Mouse (Mus musculus) small intestine, adult 2 months (tissue): ENCODE results near the gene Sult1a1.
"Not testable (repeated sequence)": the region's sequence is repeated elsewhere in the genome, so short reads cannot be mapped to it uniquely, and the experiment has no call there.

Experiments used
- CTCF ChIP-seq: fragments of 200-500 bp; IDR thresholded peaks from 2 replicates; pipeline ENCODE4 v1.5.1; 2012; ENCODE audit warnings: low read depth, mild to moderate bottlenecking, control low read depth, inconsistent platforms, low read length, moderate library complexity, mixed read lengths; ENCODE audit not compliant: insufficient replicate concordance, insufficient read length; ENCODE audit errors: extremely low read depth
- POLR2A ChIP-seq: fragments of 200-500 bp; IDR thresholded peaks from 2 replicates; pipeline ENCODE4 v1.6.1; 2012; ENCODE audit warnings: low read depth, mild to moderate bottlenecking, control low read depth, inconsistent platforms, low read length, moderate library complexity

- TF ChIP-seq CTCF, POLR2A: not testable (repeated sequence)
Measured at GRCm38 (mm10) chr7:126643244-126643617, 33.0 kb downstream of the Sult1a1 start.
